Mouse (Mus musculus): ENCODE data around the gene Tmem63c. TPM values are rescaled to one million over a fixed set of nuclear protein-coding genes. Genes with fewer than 3 reads are reported as not detected.

The Tmem63c gene
- total RNA-seq, 2 experiments from 2014 or later = 1.6 TPM

- no peak for DNase-seq (ENCODE audit: low spot score in 2 of 2)
Observed at GRCm38 (mm10) chr12:87000151-87000839, 20.8 kb upstream of the Tmem63c start.

GRCm38 (mm10) chr12:87000840-87001176, 20.3 kb upstream of the Tmem63c start:
- no peak for DNase-seq (ENCODE audit: low spot score in 2 of 2)

GRCm38 (mm10) chr12:87002209-87002608, 18.9 kb upstream of the Tmem63c start:
- no peak for DNase-seq (ENCODE audit: low spot score in 2 of 2)

GRCm38 (mm10) chr12:87002815-87003214, 18.3 kb upstream of the Tmem63c start:
- no peak for DNase-seq (ENCODE audit: low spot score in 2 of 2)

GRCm38 (mm10) chr12:87003606-87004005, 17.5 kb upstream of the Tmem63c start:
- DNase-seq (ENCODE audit: low spot score in 2 of 2) = no peak

GRCm38 (mm10) chr12:87004596-87004995, 16.5 kb upstream of the Tmem63c start:
- no peak for DNase-seq (ENCODE audit: low spot score in 2 of 2)

GRCm38 (mm10) chr12:87017041-87017440, 4.1 kb upstream of the Tmem63c start:
- DNase-seq (ENCODE audit: low spot score in 2 of 2) = no peak

GRCm38 (mm10) chr12:87018756-87019155, 2.4 kb upstream of the Tmem63c start:
- no peak for DNase-seq (ENCODE audit: low spot score in 2 of 2)

- no peak for DNase-seq (ENCODE audit: low spot score in 2 of 2)
Observed at GRCm38 (mm10) chr12:87022006-87022405, 866 bp downstream of the Tmem63c start.

GRCm38 (mm10) chr12:87023456-87023855, 2.3 kb downstream of the Tmem63c start:
- DNase-seq (ENCODE audit: low spot score in 2 of 2) = no peak

- peak in 1 of 2 experiments; percentile 12 for DNase-seq (ENCODE audit: low spot score in 2 of 2)
Observed at GRCm38 (mm10) chr12:87026109-87026870, 5.2 kb downstream of the Tmem63c start.

- no peak for DNase-seq (ENCODE audit: low spot score in 2 of 2)
Observed at GRCm38 (mm10) chr12:87026871-87027240, 5.7 kb downstream of the Tmem63c start.

GRCm38 (mm10) chr12:87027391-87027790, 6.3 kb downstream of the Tmem63c start:
- DNase-seq (ENCODE audit: low spot score in 2 of 2) = no peak

GRCm38 (mm10) chr12:87028068-87028467, 6.9 kb downstream of the Tmem63c start:
- DNase-seq (ENCODE audit: low spot score in 2 of 2) = no peak

- DNase-seq (ENCODE audit: low spot score in 2 of 2) = no peak
Observed at GRCm38 (mm10) chr12:87029251-87029976, 8.3 kb downstream of the Tmem63c start.

GRCm38 (mm10) chr12:87031163-87031763, 10.1 kb downstream of the Tmem63c start:
- DNase-seq (ENCODE audit: low spot score in 2 of 2) = no peak

- no peak for DNase-seq (ENCODE audit: low spot score in 2 of 2)
Observed at GRCm38 (mm10) chr12:87036631-87037030, 15.5 kb downstream of the Tmem63c start.

- DNase-seq (ENCODE audit: low spot score in 2 of 2) = peak in 1 of 2 experiments; percentile 16
Observed at GRCm38 (mm10) chr12:87040166-87040565, 19.0 kb downstream of the Tmem63c start.

GRCm38 (mm10) chr12:87040857-87041256, 19.7 kb downstream of the Tmem63c start:
- DNase-seq (ENCODE audit: low spot score in 2 of 2) = no peak

- DNase-seq (ENCODE audit: low spot score in 2 of 2) = no peak
Observed at GRCm38 (mm10) chr12:87042456-87042855, 21.3 kb downstream of the Tmem63c start.

- DNase-seq (ENCODE audit: low spot score in 2 of 2) = no peak
Observed at GRCm38 (mm10) chr12:87043221-87043620, 22.1 kb downstream of the Tmem63c start.

GRCm38 (mm10) chr12:87044711-87045110, 23.6 kb downstream of the Tmem63c start:
- DNase-seq (ENCODE audit: low spot score in 2 of 2) = no peak

Measured in adrenal gland, adult 18-20 months (tissue).